18 mouse cellular contexts compared by ENCODE assay signal in genomic region chr16:11589336-11589735, GRCm38 (mm10).
A peak's percentile ranks its signal among the peaks of the same experiment; 100 is the strongest.
DNase-seq lines count a peak whose midpoint lies in the region; ATAC-seq and TF ChIP-seq lines count a peak whose summit lies in the region.
"Had no signal": no experiment of that assay in that cellular context is flagged by ENCODE, and none has a peak within 500 bp of the region (broad histone marks: within the 10 kb centered on the region; RNA-seq: fewer than 3 reads in every experiment).

No protein-coding gene starts in this region.

- no peak overlapping the region for H3K4me2 ChIP-seq in heart, postnatal 0 days (ENCODE audit: low read depth, low read length)
- no peak overlapping the region for H3K4me2 ChIP-seq in liver, embryonic 13.5 days
- H3K4me2 ChIP-seq: embryonic facial prominence, embryonic 15.5 days; forebrain, embryonic 12.5 days had no signal

- H3K9me3 ChIP-seq in heart, postnatal 0 days (replicated peaks; ENCODE audit: control insufficient read depth, low read length): no peaks in the 10 kb centered on the region
- no peaks in the 10 kb centered on the region for H3K9me3 ChIP-seq in liver, embryonic 13.5 days (replicated peaks)
- H3K9me3 ChIP-seq: embryonic facial prominence, embryonic 15.5 days; forebrain, embryonic 12.5 days had no signal

- H3K9ac ChIP-seq in heart, postnatal 0 days (replicated peaks; ENCODE audit: low read depth, low read length): no peak overlapping the region
- no peak overlapping the region for H3K9ac ChIP-seq in liver, adult 2 months (ENCODE audit: low read depth, low read length)
- 0 out of 2 replicates have a peak overlapping the region, but pooled peaks have one; percentile 41 for H3K9ac ChIP-seq in liver, embryonic 13.5 days
- H3K9ac ChIP-seq: embryonic facial prominence, embryonic 15.5 days; forebrain, embryonic 12.5 days had no signal

- peak; percentile 34 for DNase-seq in heart, postnatal 0 days (ENCODE audit: low spot score)
- no peak for DNase-seq in heart, postnatal 14 days
- peak; percentile 73 for DNase-seq in liver, adult 2 months (ENCODE audit: extremely low read depth, low read depth, low spot score)
- DNase-seq in liver (no peak), NIH3T3 (ENCODE audit: low read depth) (peak; percentile 14)
- no peak for DNase-seq in liver, embryonic 13.5 days
- DNase-seq in gastrocnemius, adult 2 months: no peak
- DNase-seq: adrenal gland, adult 2 months; cerebellum, adult 18-20 months; heart, adult 18-20 months; kidney, adult 18-20 months; layer of hippocampus, adult 9-11 months; right cerebral cortex, postnatal 25 days; thymus, adult 18-20 months had no signal

- intact Hi-C loops in heart, postnatal 14 days (cut with DNase I): no loop called here
- intact Hi-C loops in gastrocnemius, adult 2 months (cut with DNase I): no loop called here

- H3K4me1 ChIP-seq in heart, postnatal 0 days (ENCODE audit: control insufficient read depth, insufficient read depth): peaks cover 13% of the 10 kb centered on the region
- peaks cover 17% of the 10 kb centered on the region for H3K4me1 ChIP-seq in liver, adult 2 months (ENCODE audit: control insufficient read depth, insufficient read depth, low read length)
- peaks cover 75% of the 10 kb centered on the region for H3K4me1 ChIP-seq in liver, embryonic 13.5 days (replicated peaks)
- H3K4me1 ChIP-seq: embryonic facial prominence, embryonic 15.5 days; forebrain, embryonic 12.5 days had no signal

- no peak overlapping the region for H3K4me3 ChIP-seq in heart, postnatal 0 days (ENCODE audit: low read depth, low read length)
- no peak overlapping the region for H3K4me3 ChIP-seq in liver, adult 2 months (ENCODE audit: insufficient read depth, low read depth, low read length)
- H3K4me3 ChIP-seq in liver, embryonic 13.5 days (replicated peaks): no peak overlapping the region
- H3K4me3 ChIP-seq in gastrocnemius, adult 2 months: no peak overlapping the region
- H3K4me3 ChIP-seq: embryonic facial prominence, embryonic 15.5 days; forebrain, embryonic 12.5 days; myocyte had no signal

- no peaks in the 10 kb centered on the region for H3K79me2 ChIP-seq in liver, adult 2 months (ENCODE audit: control insufficient read depth, insufficient read depth, low read length)

- no peak for TF ChIP-seq POLR2A in liver, adult 2 months (IDR thresholded peaks at IDR 0.05; ENCODE audit: extremely low read depth, insufficient read depth, low read length)

- peak overlapping the region; percentile 66 for H3K27ac ChIP-seq in heart, postnatal 0 days (ENCODE audit: low read depth)
- peak overlapping the region; percentile 27 for H3K27ac ChIP-seq in liver, adult 2 months (replicated peaks; ENCODE audit: insufficient read depth, low read depth, low read length)
- peak overlapping the region; percentile 64 for H3K27ac ChIP-seq in liver, embryonic 13.5 days
- H3K27ac ChIP-seq in gastrocnemius, adult 2 months: no peak overlapping the region
- H3K27ac ChIP-seq: embryonic facial prominence, embryonic 15.5 days; forebrain, embryonic 12.5 days; macrophage had no signal

- TF ChIP-seq CTCF in heart, postnatal 0 days (IDR thresholded peaks at IDR 0.05; ENCODE audit: low read depth): no peak
- no peak for TF ChIP-seq CTCF in liver, adult 2 months (IDR thresholded peaks at IDR 0.05; ENCODE audit: low read depth, low read length)
- no peak for TF ChIP-seq CTCF in gastrocnemius, adult 2 months (IDR thresholded peaks at IDR 0.05)

- 38% methylated on average over 2 of the region's 2 CpGs for whole genome bisulfite sequencing in heart, postnatal 0 days
- WGBS in liver, adult 2 months: 10% methylated on average over 2 of the region's 2 CpGs
- 63% methylated on average over 2 of the region's 2 CpGs for WGBS in liver, embryonic 13.5 days (ENCODE audit: insufficient replicate concordance)

- no peak for TF ChIP-seq EP300 in heart, postnatal 0 days (IDR thresholded peaks at IDR 0.05; ENCODE audit: low read depth)

- ATAC-seq in heart, postnatal 0 days (ENCODE audit: insufficient read depth, low read depth): peak; percentile 55
- no peak for ATAC-seq in liver, embryonic 13.5 days (ENCODE audit: low read depth)

- H3K36me3 ChIP-seq in heart, postnatal 0 days (replicated peaks; ENCODE audit: control insufficient read depth, insufficient read depth, low read length): no peaks in the 10 kb centered on the region
- peaks cover 6% of the 10 kb centered on the region; the same call in 1 of the 2 replicates for H3K36me3 ChIP-seq in liver, adult 2 months (ENCODE audit: control insufficient read depth, insufficient read depth, low read length)
- no peaks in the 10 kb centered on the region; the same call in 1 of the 2 replicates for H3K36me3 ChIP-seq in liver, embryonic 13.5 days
- H3K36me3 ChIP-seq: embryonic facial prominence, embryonic 15.5 days; forebrain, embryonic 12.5 days had no signal

- H3K27me3 ChIP-seq in heart, postnatal 0 days (ENCODE audit: control insufficient read depth, insufficient read depth, low read length): no peaks in the 10 kb centered on the region
- no peaks in the 10 kb centered on the region for H3K27me3 ChIP-seq in liver, adult 2 months (ENCODE audit: control insufficient read depth, insufficient read depth, low read length)
- H3K27me3 ChIP-seq in liver, embryonic 13.5 days: no peaks in the 10 kb centered on the region
- H3K27me3 ChIP-seq: embryonic facial prominence, embryonic 15.5 days; forebrain, embryonic 12.5 days had no signal

Comparison
In these comparisons a context has a peak if more than half of its experiments do, and no peak if none do; other contexts are left out.
1. DNase-seq: peak in heart, postnatal 0 days (single experiment), liver, adult 2 months (single experiment) and NIH3T3 (single experiment); none in heart, postnatal 14 days (0 of 2), liver (single experiment), liver, embryonic 13.5 days (single experiment) and gastrocnemius, adult 2 months (single experiment).